In the genomic region with DNA sequence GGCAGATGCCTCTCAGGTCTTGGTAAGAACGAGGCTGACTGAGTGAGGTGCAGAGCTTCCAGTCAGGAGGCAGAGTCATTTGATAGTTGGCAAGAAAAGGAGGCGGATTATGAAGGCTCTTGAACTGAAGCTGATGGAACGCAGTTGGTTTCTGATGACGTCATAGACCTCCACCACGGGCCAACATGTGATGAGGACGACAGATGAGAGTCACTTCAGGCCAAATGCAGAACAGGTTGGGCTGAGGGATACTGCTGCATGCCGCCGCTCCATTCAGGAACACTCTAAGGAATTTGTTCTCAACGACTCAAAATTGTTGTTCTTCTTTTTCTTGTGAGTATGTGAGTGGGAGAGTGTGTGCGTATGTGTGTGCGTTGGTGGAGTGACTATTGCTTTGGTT, we compare ENCODE assay signal across 30 mouse cellular contexts. TPM values are rescaled to one million over a fixed set of nuclear protein-coding genes. Genes with fewer than 3 reads are reported as not detected.
DNase-seq lines count a peak whose midpoint lies in the region; ATAC-seq and TF ChIP-seq lines count a peak whose summit lies in the region.
"Had no signal": no experiment of that assay in that cellular context is flagged by ENCODE, and none has a peak within 500 bp of the region (broad histone marks: within the 10 kb centered on the region; RNA-seq: fewer than 3 reads in every experiment).

No protein-coding gene starts in this region.

- ATAC-seq in kidney, postnatal 0 days (replicated peaks; ENCODE audit: low FRiP score, low read depth) = no peak
- ATAC-seq: forebrain, embryonic 16.5 days; hindbrain, postnatal 0 days; intestine, embryonic 15.5 days; liver, embryonic 12.5 days; liver, postnatal 0 days had no signal

- H3K27me3 ChIP-seq in kidney, postnatal 0 days (ENCODE audit: insufficient read depth, low read length) = no peaks in the 10 kb centered on the region
- no peaks in the 10 kb centered on the region for H3K27me3 ChIP-seq in testis, adult 2 months (ENCODE audit: control insufficient read depth, insufficient read depth, low read length)
- no peaks in the 10 kb centered on the region for H3K27me3 ChIP-seq in heart, embryonic 10.5 days (ENCODE audit: insufficient read depth, poor library complexity, severe bottlenecking)
- H3K27me3 ChIP-seq: embryonic facial prominence, embryonic 13.5 days; intestine, embryonic 15.5 days; liver, embryonic 12.5 days had no signal

- no peaks in the 10 kb centered on the region for H3K9me3 ChIP-seq in kidney, postnatal 0 days (replicated peaks; ENCODE audit: low read length)
- H3K9me3 ChIP-seq in heart, embryonic 10.5 days = no peaks in the 10 kb centered on the region
- H3K9me3 ChIP-seq: embryonic facial prominence, embryonic 13.5 days; hindbrain, embryonic 10.5 days; intestine, embryonic 15.5 days; limb, embryonic 13.5 days; liver, embryonic 12.5 days; midbrain, embryonic 12.5 days had no signal

- TF ChIP-seq CTCF in kidney, postnatal 0 days (IDR thresholded peaks at IDR 0.05; ENCODE audit: low read depth) = no peak
- no peak for TF ChIP-seq CTCF in testis, adult 2 months (IDR thresholded peaks at IDR 0.05; ENCODE audit: control insufficient read depth, insufficient read depth, insufficient replicate concordance, low read depth, low read length)

- H3K27ac ChIP-seq in kidney, postnatal 0 days = no peak overlapping the region
- H3K27ac ChIP-seq in testis, adult 2 months (ENCODE audit: control insufficient read depth, insufficient read depth, low read depth, low read length) = peak overlapping the region; percentile 59
- no peak overlapping the region for H3K27ac ChIP-seq in heart, embryonic 10.5 days
- H3K27ac ChIP-seq: embryonic facial prominence, embryonic 13.5 days; hindbrain, embryonic 10.5 days; hindbrain, postnatal 0 days; intestine, embryonic 15.5 days; left cerebral cortex, adult 2 months; limb, embryonic 13.5 days; liver, embryonic 12.5 days; midbrain, embryonic 12.5 days had no signal

- no peak overlapping the region for H3K4me3 ChIP-seq in kidney, postnatal 0 days (replicated peaks; ENCODE audit: low read depth, low read length)
- H3K4me3 ChIP-seq in testis, adult 2 months (ENCODE audit: control insufficient read depth, low read depth, low read length) = peak overlapping the region; percentile 84
- no peak overlapping the region for H3K4me3 ChIP-seq in heart, embryonic 10.5 days
- H3K4me3 ChIP-seq: embryonic facial prominence, embryonic 13.5 days; erythroblast, embryonic 14.5 days; hindbrain, embryonic 10.5 days; intestine, embryonic 15.5 days; left cerebral cortex, adult 2 months; limb, embryonic 13.5 days; liver, embryonic 12.5 days; midbrain, embryonic 12.5 days; myocyte had no signal

- peaks cover 3% of the 10 kb centered on the region; the same call in 1 of the 2 replicates for H3K4me1 ChIP-seq in kidney, postnatal 0 days (replicated peaks; ENCODE audit: insufficient read depth, low read length)
- no peaks in the 10 kb centered on the region; the same call in 1 of the 2 replicates for H3K4me1 ChIP-seq in testis, adult 2 months (ENCODE audit: control insufficient read depth, insufficient read depth, low read length)
- H3K4me1 ChIP-seq in heart, embryonic 10.5 days = no peaks in the 10 kb centered on the region; the same call in 1 of the 2 replicates
- H3K4me1 ChIP-seq: liver, embryonic 12.5 days had no signal

- H3K36me3 ChIP-seq in kidney, postnatal 0 days (ENCODE audit: insufficient read depth, low read length) = no peaks in the 10 kb centered on the region
- H3K36me3 ChIP-seq in testis, adult 2 months (ENCODE audit: control insufficient read depth, insufficient read depth, low read length) = no peaks in the 10 kb centered on the region
- no peaks in the 10 kb centered on the region for H3K36me3 ChIP-seq in heart, embryonic 10.5 days
- H3K36me3 ChIP-seq: embryonic facial prominence, embryonic 13.5 days; hindbrain, embryonic 10.5 days; intestine, embryonic 15.5 days; limb, embryonic 13.5 days; liver, embryonic 12.5 days; midbrain, embryonic 12.5 days had no signal

- H3K9ac ChIP-seq in kidney, postnatal 0 days (ENCODE audit: low read depth, low read length) = no peak overlapping the region
- H3K9ac ChIP-seq: embryonic facial prominence, embryonic 13.5 days; intestine, embryonic 15.5 days; limb, embryonic 13.5 days; liver, embryonic 12.5 days; liver, postnatal 0 days; midbrain, embryonic 12.5 days had no signal

- no peak; the same call in 1 of the 2 replicates for TF ChIP-seq POLR2A in testis, adult 2 months (IDR thresholded peaks at IDR 0.05; ENCODE audit: control insufficient read depth, low read depth, low read length)

- 62% methylated on average over 11 of the region's 11 CpGs for WGBS in kidney, postnatal 0 days
- WGBS in heart, embryonic 10.5 days = 84% methylated on average over 11 of the region's 11 CpGs

- no peak overlapping the region for H3K4me2 ChIP-seq in kidney, postnatal 0 days (ENCODE audit: low read length)
- H3K4me2 ChIP-seq: embryonic facial prominence, embryonic 13.5 days; intestine, embryonic 15.5 days; limb, embryonic 13.5 days; liver, embryonic 12.5 days; midbrain, embryonic 12.5 days had no signal

- DNase-seq in kidney, postnatal 0 days (ENCODE audit: low spot score) = peak; percentile 25
- DNase-seq in kidney, postnatal 36 days = no peak
- DNase-seq in testis, postnatal 14 days (ENCODE audit: low spot score) = no peak
- DNase-seq in lung, postnatal 25 days (ENCODE audit: low spot score) = peak; percentile 19
- no peak for DNase-seq in layer of hippocampus, postnatal 10 days (ENCODE audit: low spot score in 2 of 2)
- no peak for DNase-seq in heart, embryonic 10.5 days (ENCODE audit: low spot score)
- DNase-seq: adrenal gland, postnatal 10 days; B cell, adult 2 months; cerebellum, adult 8-10 months; embryo, embryonic 11 days; gastrocnemius, postnatal 10 days; heart, postnatal 14 days; kidney, adult 8-10 months; kidney, postnatal 14 days; liver, postnatal 0 days; right cerebral cortex, postnatal 14 days; thymus, adult 2 months; thymus, postnatal 36 days had no signal

RNA-seq across cellular contexts. Expression of a gene that starts 27.1 kb away (rescaled TPM):
- polyA plus RNA-seq in kidney, postnatal 0 days (2015; fragmentation: Nextera tagmentation; extraction: Ambion mirVana) = 6.9 and 7.1 TPM in 2 replicates
- 8.0 and 8.9 TPM in 2 replicates for polyA plus RNA-seq in testis, adult 2 months (2012; rRNA removed)
- 1 to 10 TPM; 6.9 to 7.2 TPM for total RNA-seq in layer of hippocampus, postnatal 10 days (2021)
- polyA plus RNA-seq in heart, embryonic 10.5 days (2016; fragmentation: Nextera tagmentation; extraction: Ambion mirVana) = 4.0 and 5.3 TPM in 2 replicates
- polyA plus RNA-seq: erythroblast, embryonic 14.5 days had no signal

Comparison
In these comparisons a context has a peak if more than half of its experiments do, and no peak if none do; other contexts are left out.
1. DNase-seq: peak in kidney, postnatal 0 days (single experiment) and lung, postnatal 25 days (single experiment); none in kidney, postnatal 36 days (0 of 2), testis, postnatal 14 days (single experiment), layer of hippocampus, postnatal 10 days (0 of 2) and heart, embryonic 10.5 days (single experiment).